Mouse (Mus musculus): ENCODE data around the gene Ccl6. TPM values are rescaled to one million over a fixed set of nuclear protein-coding genes. Genes with fewer than 3 reads are reported as not detected.
"Not testable (repeated sequence)": the region's sequence is repeated elsewhere in the genome, so short reads cannot be mapped to it uniquely, and the experiment has no call there.

The Ccl6 gene
- polyA plus RNA-seq, 1 experiment from 2014 or later = 2.5 TPM

DNA sequence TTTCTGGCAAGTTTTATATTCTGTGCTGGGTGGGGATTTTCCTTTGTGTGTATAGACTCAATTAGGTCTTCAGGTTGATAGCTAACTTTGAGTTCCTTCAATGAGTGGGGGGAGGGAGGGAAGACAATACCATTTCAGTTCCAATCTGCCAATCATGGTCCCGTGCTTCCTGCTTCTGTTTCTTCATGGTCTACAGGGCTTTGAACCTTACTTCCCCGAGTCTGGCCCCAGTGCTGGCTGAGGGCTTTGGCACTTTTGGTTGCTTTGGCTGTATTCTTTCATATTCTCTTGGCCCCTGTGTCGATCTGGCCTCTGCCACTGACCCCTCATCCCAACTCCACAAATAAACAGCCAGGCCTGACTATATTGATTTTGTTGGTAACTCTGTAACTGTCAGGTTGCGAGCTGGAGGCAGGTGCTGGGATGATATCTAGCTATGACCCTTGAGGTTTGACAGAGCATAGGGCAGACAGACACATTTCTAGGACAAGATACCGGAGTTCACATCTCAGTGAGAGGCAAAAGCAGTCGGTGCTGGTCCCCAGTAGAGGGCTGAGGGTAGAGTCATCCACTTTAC lies 30.5 kb downstream of the Ccl6 start:
- no peaks in the 10 kb centered on the region for H3K27me3 ChIP-seq (ENCODE audit: control insufficient read depth, insufficient read depth, low read length)
- WGBS = 79% methylated on average over 6 of the region's 6 CpGs
- no peak overlapping the region for H3K9ac ChIP-seq (ENCODE audit: low read length)
- ATAC-seq (ENCODE audit: insufficient read depth, low FRiP score, low TSS enrichment) (no peak), DNase-seq (ENCODE audit: low spot score) (no peak)
- no peak overlapping the region for H3K4me3 ChIP-seq (ENCODE audit: low read depth, low read length)
- H3K36me3 ChIP-seq (ENCODE audit: control insufficient read depth, insufficient read depth, low read length) = no peaks in the 10 kb centered on the region
- no peaks in the 10 kb centered on the region for H3K4me1 ChIP-seq (ENCODE audit: control insufficient read depth, insufficient read depth, low read length)
- H3K9me3 ChIP-seq (ENCODE audit: control insufficient read depth, low read length) = no peaks in the 10 kb centered on the region
- H3K27ac ChIP-seq (ENCODE audit: low read depth, low read length) = no peak overlapping the region
- no peak overlapping the region for H3K4me2 ChIP-seq (ENCODE audit: low read depth)

DNA sequence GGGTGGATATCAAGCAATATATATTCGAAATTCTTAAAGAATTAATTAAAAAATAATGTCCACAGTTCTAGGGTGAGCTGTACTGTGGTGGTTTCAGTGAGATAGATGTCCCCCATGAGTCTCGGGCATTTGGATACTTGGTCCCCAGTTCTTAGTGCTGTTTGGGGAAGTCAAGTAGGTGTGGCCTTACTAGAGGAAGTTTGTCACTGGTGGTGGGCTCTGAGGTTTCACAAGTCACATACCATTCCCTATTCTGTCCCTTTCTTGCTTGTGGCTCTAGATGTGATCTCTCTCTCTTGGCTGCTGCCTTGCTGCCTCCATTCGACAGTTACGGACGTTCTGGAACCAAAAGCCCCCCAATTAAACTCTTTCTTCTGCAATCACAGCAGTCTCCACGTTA lies 32.5 kb downstream of the Ccl6 start:
- H3K4me3 ChIP-seq (ENCODE audit: low read depth, low read length) = no peak overlapping the region
- no peak overlapping the region for H3K27ac ChIP-seq (ENCODE audit: low read depth, low read length)
- DNase-seq (ENCODE audit: low spot score) (no peak), ATAC-seq (ENCODE audit: insufficient read depth, low FRiP score, low TSS enrichment) (no peak)
- no peaks in the 10 kb centered on the region for H3K27me3 ChIP-seq (ENCODE audit: control insufficient read depth, insufficient read depth, low read length)
- no peak overlapping the region for H3K4me2 ChIP-seq (ENCODE audit: low read depth)
- 81% methylated on average over 6 of the region's 6 CpGs for WGBS
- H3K9me3 ChIP-seq (ENCODE audit: control insufficient read depth, low read length) = no peaks in the 10 kb centered on the region
- H3K36me3 ChIP-seq (ENCODE audit: control insufficient read depth, insufficient read depth, low read length) = no peaks in the 10 kb centered on the region
- H3K4me1 ChIP-seq (ENCODE audit: control insufficient read depth, insufficient read depth, low read length) = no peaks in the 10 kb centered on the region
- no peak overlapping the region for H3K9ac ChIP-seq (ENCODE audit: low read length)

DNA sequence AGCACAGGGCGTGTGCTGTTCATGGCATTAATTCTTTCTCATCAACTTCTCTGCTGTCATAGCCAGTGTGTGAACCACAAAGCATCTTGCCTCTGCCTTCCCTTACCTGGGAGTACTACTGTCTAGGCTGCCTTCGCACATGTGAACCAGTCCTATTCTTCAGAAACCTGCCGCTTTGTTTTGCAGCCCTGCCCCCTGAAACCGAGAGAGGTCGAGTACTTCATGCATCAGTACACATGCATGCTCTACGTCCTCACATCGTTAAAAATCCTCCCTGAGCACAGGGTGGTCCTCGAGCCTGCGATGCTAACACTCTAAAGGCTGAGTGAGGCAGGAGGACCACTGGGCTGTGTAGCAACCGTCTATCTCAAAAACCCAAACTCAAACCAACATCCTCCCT lies 35.8 kb downstream of the Ccl6 start:
- Histone ChIP-seq H3K9me3 (ENCODE audit: control insufficient read depth, low read length) (no peaks in the 10 kb centered on the region), H3K4me2 (ENCODE audit: low read depth) (no peak overlapping the region), H3K4me1 (ENCODE audit: control insufficient read depth, insufficient read depth, low read length) (no peaks in the 10 kb centered on the region), H3K27me3 (ENCODE audit: control insufficient read depth, insufficient read depth, low read length) (no peaks in the 10 kb centered on the region), H3K4me3 (ENCODE audit: low read depth, low read length) (no peak overlapping the region), H3K36me3 (ENCODE audit: control insufficient read depth, insufficient read depth, low read length) (no peaks in the 10 kb centered on the region), H3K27ac (ENCODE audit: low read depth, low read length) (no peak overlapping the region), H3K9ac (ENCODE audit: low read length) (no peak overlapping the region)
- no peak for ATAC-seq (ENCODE audit: insufficient read depth, low FRiP score, low TSS enrichment)
- WGBS = 58% methylated on average over 10 of the region's 10 CpGs
- DNase-seq (ENCODE audit: low spot score) = no peak

DNA sequence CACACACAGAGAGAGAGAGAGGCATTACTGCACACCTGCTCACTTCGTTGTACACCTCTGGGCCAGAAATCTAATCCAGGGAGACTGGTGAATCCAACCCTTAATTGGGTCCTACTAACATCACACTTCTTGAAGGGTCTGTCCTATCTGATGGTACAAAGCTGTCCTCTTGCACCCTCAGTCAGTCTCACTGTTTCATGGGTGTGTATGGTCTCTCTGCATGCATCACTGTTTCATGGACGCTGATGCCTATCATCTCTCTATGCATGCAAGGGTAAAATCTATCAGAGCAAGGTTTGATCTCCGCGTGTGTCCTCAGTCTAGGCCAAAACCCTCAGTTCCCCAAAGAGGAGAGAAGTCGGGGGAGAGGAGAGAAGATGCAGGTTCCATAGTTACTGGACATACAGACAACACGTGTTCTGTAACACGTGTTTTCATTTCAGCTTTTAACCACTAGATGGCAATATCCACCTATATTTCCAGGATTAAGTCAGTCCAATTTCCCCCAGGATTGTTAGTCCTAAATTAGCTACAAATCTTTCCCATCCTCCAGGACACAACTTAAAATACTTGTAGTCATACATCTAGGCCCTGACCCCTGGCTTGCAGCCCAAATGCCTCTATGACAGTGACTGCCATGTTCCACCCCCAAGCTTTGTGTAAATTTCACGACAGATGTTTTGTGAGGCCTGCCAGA lies 36.7 kb downstream of the Ccl6 start:
- Histone ChIP-seq H3K4me3 (ENCODE audit: low read depth, low read length) (no peak overlapping the region), H3K4me1 (ENCODE audit: control insufficient read depth, insufficient read depth, low read length) (no peaks in the 10 kb centered on the region), H3K36me3 (ENCODE audit: control insufficient read depth, insufficient read depth, low read length) (no peaks in the 10 kb centered on the region), H3K9me3 (ENCODE audit: control insufficient read depth, low read length) (no peaks in the 10 kb centered on the region), H3K27me3 (ENCODE audit: control insufficient read depth, insufficient read depth, low read length) (no peaks in the 10 kb centered on the region), H3K27ac (ENCODE audit: low read depth, low read length) (no peak overlapping the region), H3K9ac (ENCODE audit: low read length) (no peak overlapping the region), H3K4me2 (ENCODE audit: low read depth) (no peak overlapping the region)
- DNase-seq (ENCODE audit: low spot score) (peak; percentile 35), ATAC-seq (ENCODE audit: insufficient read depth, low FRiP score, low TSS enrichment) (no peak)
- WGBS = 37% methylated on average over 8 of the region's 8 CpGs

DNA sequence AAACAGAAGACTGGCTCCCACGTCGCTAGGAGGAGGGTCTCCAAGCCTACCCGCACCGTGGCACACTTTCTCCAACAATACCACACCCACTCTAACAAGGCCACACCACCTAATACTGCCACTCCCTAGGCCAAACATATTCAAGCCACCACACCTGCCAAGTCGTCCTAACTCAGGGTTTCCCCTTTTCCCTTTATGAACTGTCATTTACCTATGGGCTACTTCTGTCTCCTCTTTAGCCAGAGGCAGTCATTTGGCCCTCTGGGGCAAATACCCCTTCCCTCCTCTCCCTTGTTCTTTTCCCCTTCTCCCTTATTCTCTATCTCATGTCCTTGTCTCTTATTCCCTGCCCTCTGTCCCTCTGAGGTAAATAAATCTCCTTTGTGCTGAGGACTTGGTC lies 41.2 kb downstream of the Ccl6 start:
- no peak overlapping the region for H3K9ac ChIP-seq (ENCODE audit: low read length)
- no peak overlapping the region for H3K27ac ChIP-seq (ENCODE audit: low read depth, low read length)
- no peaks in the 10 kb centered on the region for H3K27me3 ChIP-seq (ENCODE audit: control insufficient read depth, insufficient read depth, low read length)
- no peaks in the 10 kb centered on the region for H3K9me3 ChIP-seq (ENCODE audit: control insufficient read depth, low read length)
- no peaks in the 10 kb centered on the region for H3K4me1 ChIP-seq (ENCODE audit: control insufficient read depth, insufficient read depth, low read length)
- H3K4me3 ChIP-seq (ENCODE audit: low read depth, low read length) = no peak overlapping the region
- H3K4me2 ChIP-seq (ENCODE audit: low read depth) = no peak overlapping the region
- no peak for DNase-seq (ENCODE audit: low spot score)
- WGBS = 78% methylated on average over 5 of the region's 5 CpGs
- ATAC-seq (ENCODE audit: insufficient read depth, low FRiP score, low TSS enrichment) = no peak
- H3K36me3 ChIP-seq (ENCODE audit: control insufficient read depth, insufficient read depth, low read length) = no peaks in the 10 kb centered on the region

DNA sequence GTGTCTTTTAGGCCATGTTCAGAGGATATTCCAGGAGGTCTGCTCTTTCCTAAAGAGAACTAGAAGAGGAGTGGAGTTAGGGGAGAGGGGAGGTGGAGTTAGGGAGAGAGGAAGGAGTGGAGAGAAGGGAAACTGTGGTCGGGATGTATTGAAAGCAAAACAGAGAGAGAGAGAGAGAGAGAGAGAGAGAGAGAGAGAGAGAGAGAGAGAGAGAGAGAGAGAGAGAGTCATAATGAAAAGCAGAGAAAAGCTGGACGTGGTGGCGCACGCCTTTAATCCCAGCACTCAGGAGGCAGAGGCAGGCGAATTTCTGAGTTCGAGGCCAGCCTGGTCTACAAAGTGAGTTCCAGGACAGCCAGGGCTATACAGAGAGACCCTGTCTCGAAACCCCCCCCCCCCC lies 41.9 kb downstream of the Ccl6 start:
- not testable (repeated sequence) for ATAC-seq (ENCODE audit: insufficient read depth, low FRiP score, low TSS enrichment); DNase-seq (ENCODE audit: low spot score); H3K36me3 ChIP-seq (ENCODE audit: control insufficient read depth, insufficient read depth, low read length); H3K4me1 ChIP-seq (ENCODE audit: control insufficient read depth, insufficient read depth, low read length); H3K27ac ChIP-seq (ENCODE audit: low read depth, low read length); H3K27me3 ChIP-seq (ENCODE audit: control insufficient read depth, insufficient read depth, low read length); H3K4me3 ChIP-seq (ENCODE audit: low read depth, low read length); H3K4me2 ChIP-seq (ENCODE audit: low read depth); H3K9me3 ChIP-seq (ENCODE audit: control insufficient read depth, low read length); H3K9ac ChIP-seq (ENCODE audit: low read length)
- WGBS = 81% methylated on average over 7 of the region's 7 CpGs

DNA sequence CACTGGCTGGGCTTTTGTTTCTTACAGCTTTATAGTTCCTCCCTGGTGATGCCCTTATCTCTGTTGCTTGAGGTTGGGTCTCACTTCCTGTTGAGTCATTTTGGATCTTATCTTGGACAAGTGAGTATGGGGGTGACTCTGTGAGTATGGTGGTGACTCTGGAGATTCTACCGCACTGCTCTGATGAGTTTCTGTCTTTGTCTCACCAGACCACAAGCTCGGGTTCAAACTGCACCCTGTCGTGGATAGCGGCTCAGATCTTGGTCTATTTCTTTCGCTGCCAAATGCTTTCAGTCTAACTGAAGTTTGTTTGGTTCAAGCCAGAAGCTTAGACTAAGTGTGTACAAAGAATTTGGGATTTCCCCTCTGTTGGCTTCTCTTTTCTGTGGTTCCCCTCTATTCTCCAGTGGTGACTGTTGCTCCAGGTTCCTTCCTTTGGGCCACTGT lies 42.7 kb downstream of the Ccl6 start:
- Histone ChIP-seq H3K9me3 (ENCODE audit: control insufficient read depth, low read length) (no peaks in the 10 kb centered on the region), H3K27me3 (ENCODE audit: control insufficient read depth, insufficient read depth, low read length) (no peaks in the 10 kb centered on the region)
- 94% methylated on average over 5 of the region's 5 CpGs for WGBS

DNA sequence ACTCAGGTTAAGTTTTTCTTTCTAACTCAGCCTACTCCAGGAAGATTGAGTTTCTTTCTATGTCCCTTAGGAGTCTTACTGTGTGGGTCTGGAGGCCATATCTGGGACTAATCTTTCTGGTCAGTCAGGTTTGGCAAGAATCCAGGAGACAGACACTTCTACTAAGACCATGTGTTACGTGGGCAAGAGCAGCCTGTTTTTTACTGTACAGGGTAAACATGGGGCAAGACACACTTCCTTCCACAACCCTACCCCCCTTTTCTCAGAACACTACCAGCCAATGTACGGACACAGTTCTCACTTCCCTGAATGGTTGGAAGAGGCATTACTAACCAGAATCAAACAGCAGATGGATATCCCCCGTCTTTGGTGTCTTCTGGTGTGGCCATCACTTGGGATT lies 48.7 kb downstream of the Ccl6 start:
- 79% methylated on average over 3 of the region's 3 CpGs for WGBS
- Histone ChIP-seq H3K4me2 (ENCODE audit: low read depth) (no peak overlapping the region), H3K4me3 (ENCODE audit: low read depth, low read length) (no peak overlapping the region), H3K27ac (ENCODE audit: low read depth, low read length) (no peak overlapping the region), H3K9me3 (ENCODE audit: control insufficient read depth, low read length) (no peaks in the 10 kb centered on the region), H3K9ac (ENCODE audit: low read length) (no peak overlapping the region), H3K27me3 (ENCODE audit: control insufficient read depth, insufficient read depth, low read length) (no peaks in the 10 kb centered on the region), H3K36me3 (ENCODE audit: control insufficient read depth, insufficient read depth, low read length) (no peaks in the 10 kb centered on the region), H3K4me1 (ENCODE audit: control insufficient read depth, insufficient read depth, low read length) (no peaks in the 10 kb centered on the region)
- no peak for DNase-seq (ENCODE audit: low spot score)
- no peak for ATAC-seq (ENCODE audit: insufficient read depth, low FRiP score, low TSS enrichment)

More for the DNA sequence above, 42.7 kb downstream of the Ccl6 start:
- ATAC-seq (ENCODE audit: insufficient read depth, low FRiP score, low TSS enrichment) = no peak
- H3K4me3 ChIP-seq (ENCODE audit: low read depth, low read length) = no peak overlapping the region
- H3K9ac ChIP-seq (ENCODE audit: low read length) = no peak overlapping the region
- H3K36me3 ChIP-seq (ENCODE audit: control insufficient read depth, insufficient read depth, low read length) = no peaks in the 10 kb centered on the region
- no peak for DNase-seq (ENCODE audit: low spot score)
- no peak overlapping the region for H3K4me2 ChIP-seq (ENCODE audit: low read depth)
- no peaks in the 10 kb centered on the region for H3K4me1 ChIP-seq (ENCODE audit: control insufficient read depth, insufficient read depth, low read length)
- H3K27ac ChIP-seq (ENCODE audit: low read depth, low read length) = no peak overlapping the region

DNA sequence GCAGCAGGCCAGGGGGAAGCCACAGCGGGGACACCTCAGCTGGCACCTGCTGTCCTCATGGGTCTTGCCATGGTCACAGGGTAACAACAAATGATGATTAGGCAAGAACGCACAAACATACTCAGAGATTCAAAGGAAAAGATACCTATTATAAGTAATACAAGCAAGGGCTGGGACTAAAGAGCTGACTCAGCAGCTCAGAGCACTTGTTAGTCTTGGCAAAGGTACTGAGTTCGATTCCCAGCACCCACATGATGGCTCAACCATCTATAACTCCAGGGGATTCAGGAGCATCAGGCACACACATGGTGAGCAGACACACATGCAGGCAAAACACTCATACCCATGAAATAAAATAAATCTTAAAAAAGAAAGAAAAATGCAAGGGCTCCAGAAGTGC lies 51.5 kb downstream of the Ccl6 start:
- H3K4me1 ChIP-seq (ENCODE audit: control insufficient read depth, insufficient read depth, low read length) = no peaks in the 10 kb centered on the region
- no peak overlapping the region for H3K4me3 ChIP-seq (ENCODE audit: low read depth, low read length)
- no peak for DNase-seq (ENCODE audit: low spot score)
- no peak overlapping the region for H3K27ac ChIP-seq (ENCODE audit: low read depth, low read length)
- H3K4me2 ChIP-seq (ENCODE audit: low read depth) = no peak overlapping the region
- 88% methylated on average over 3 of the region's 3 CpGs for WGBS
- no peaks in the 10 kb centered on the region for H3K36me3 ChIP-seq (ENCODE audit: control insufficient read depth, insufficient read depth, low read length)
- ATAC-seq (ENCODE audit: insufficient read depth, low FRiP score, low TSS enrichment) = no peak
- no peak overlapping the region for H3K9ac ChIP-seq (ENCODE audit: low read length)
- H3K9me3 ChIP-seq (ENCODE audit: control insufficient read depth, low read length) = no peaks in the 10 kb centered on the region
- no peaks in the 10 kb centered on the region for H3K27me3 ChIP-seq (ENCODE audit: control insufficient read depth, insufficient read depth, low read length)
